Comparison of ENCODE assay signal across 22 mouse cellular contexts in the genomic region with DNA sequence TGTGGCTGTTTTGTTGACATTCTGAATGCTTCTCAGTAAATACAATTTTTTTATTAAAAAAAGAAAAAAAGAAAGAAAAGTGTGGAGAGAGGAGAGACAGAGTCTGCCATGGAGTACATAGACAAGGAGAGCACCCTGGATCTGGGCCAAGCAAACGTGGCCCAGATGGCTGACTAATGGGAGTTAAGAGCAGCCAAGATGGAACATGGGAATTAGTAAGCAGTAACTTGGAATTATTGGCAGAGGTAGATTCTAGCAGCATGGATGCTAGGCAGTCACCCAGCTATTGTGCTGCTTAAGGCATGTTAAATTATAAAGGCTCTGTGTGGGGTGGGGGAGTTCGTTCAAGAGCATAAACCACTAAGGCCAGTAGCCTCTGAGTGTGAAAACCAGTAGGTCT. TPM values are rescaled to one million over a fixed set of nuclear protein-coding genes. Genes with fewer than 3 reads are reported as not detected.
DNase-seq lines count a peak whose midpoint lies in the region; ATAC-seq and TF ChIP-seq lines count a peak whose summit lies in the region.
"Had no signal": no experiment of that assay in that cellular context is flagged by ENCODE, and none has a peak within 500 bp of the region (broad histone marks: within the 10 kb centered on the region; RNA-seq: fewer than 3 reads in every experiment).

No protein-coding gene starts in this region.

- WGBS in hindbrain, postnatal 0 days: 47% methylated on average over 2 of the region's 2 CpGs
- 70% methylated on average over 2 of the region's 2 CpGs for WGBS in hindbrain, embryonic 12.5 days

- H3K27ac ChIP-seq in hindbrain, postnatal 0 days: no peak overlapping the region
- no peak overlapping the region for H3K27ac ChIP-seq in hindbrain, embryonic 12.5 days
- H3K27ac ChIP-seq: hindbrain, embryonic 10.5 days; intestine, embryonic 15.5 days; limb, embryonic 15.5 days; neural tube, embryonic 12.5 days; stomach, postnatal 0 days had no signal

- no peak overlapping the region for H3K4me2 ChIP-seq in hindbrain, postnatal 0 days (ENCODE audit: low read depth, low read length)
- no peak overlapping the region for H3K4me2 ChIP-seq in hindbrain, embryonic 12.5 days (replicated peaks)
- H3K4me2 ChIP-seq: heart, embryonic 11.5 days; intestine, embryonic 15.5 days; limb, embryonic 15.5 days; neural tube, embryonic 12.5 days had no signal

- H3K9me3 ChIP-seq in hindbrain, postnatal 0 days (ENCODE audit: low read length): no peaks in the 10 kb centered on the region
- no peaks in the 10 kb centered on the region for H3K9me3 ChIP-seq in hindbrain, embryonic 12.5 days (replicated peaks)
- H3K9me3 ChIP-seq: intestine, embryonic 15.5 days; limb, embryonic 15.5 days; neural tube, embryonic 12.5 days had no signal

- H3K4me3 ChIP-seq in hindbrain, postnatal 0 days (ENCODE audit: low read length): no peak overlapping the region
- no peak overlapping the region for H3K4me3 ChIP-seq in hindbrain, embryonic 12.5 days
- H3K4me3 ChIP-seq: hindbrain, embryonic 10.5 days; intestine, embryonic 15.5 days; limb, embryonic 15.5 days; neural tube, embryonic 12.5 days had no signal

- H3K27me3 ChIP-seq in hindbrain, postnatal 0 days (ENCODE audit: insufficient read depth, low read length): no peaks in the 10 kb centered on the region
- no peaks in the 10 kb centered on the region for H3K27me3 ChIP-seq in hindbrain, embryonic 12.5 days
- H3K27me3 ChIP-seq: intestine, embryonic 15.5 days; limb, embryonic 15.5 days; neural tube, embryonic 12.5 days had no signal

- peak; percentile 14 for DNase-seq in adrenal gland, postnatal 10 days
- no peak for DNase-seq in adrenal gland, adult 18-20 months (ENCODE audit: low spot score in 2 of 2)
- DNase-seq in hindbrain, postnatal 0 days (ENCODE audit: low spot score): peak; percentile 15
- DNase-seq in MN1 (ENCODE audit: low spot score): peak; percentile 52
- DNase-seq in cerebellum, postnatal 14 days: peak; percentile 68 to 72
- DNase-seq in liver: no peak
- DNase-seq in left cerebral cortex, adult 9 months (ENCODE audit: low spot score in 2 of 2): no peak
- DNase-seq: kidney, postnatal 10 days; lung, adult 2 months; spleen, adult 18-20 months; thymus, postnatal 36 days had no signal

- no peak overlapping the region for H3K9ac ChIP-seq in hindbrain, postnatal 0 days (replicated peaks; ENCODE audit: low read length)
- no peak overlapping the region for H3K9ac ChIP-seq in hindbrain, embryonic 12.5 days
- H3K9ac ChIP-seq: intestine, embryonic 15.5 days; limb, embryonic 15.5 days; neural tube, embryonic 12.5 days had no signal

- no peak for TF ChIP-seq CTCF in hindbrain, postnatal 0 days (IDR thresholded peaks at IDR 0.05; ENCODE audit: low read depth)

- no peaks in the 10 kb centered on the region for H3K36me3 ChIP-seq in hindbrain, postnatal 0 days (ENCODE audit: insufficient read depth, low read length)
- H3K36me3 ChIP-seq in hindbrain, embryonic 12.5 days: no peaks in the 10 kb centered on the region
- H3K36me3 ChIP-seq: hindbrain, embryonic 10.5 days; intestine, embryonic 15.5 days; limb, embryonic 15.5 days; neural tube, embryonic 12.5 days had no signal

- ATAC-seq in hindbrain, postnatal 0 days: no peak
- no peak for ATAC-seq in hindbrain, embryonic 12.5 days (ENCODE audit: low FRiP score)
- ATAC-seq: intestine, embryonic 15.5 days; midbrain, embryonic 16.5 days had no signal

- H3K4me1 ChIP-seq in hindbrain, postnatal 0 days (ENCODE audit: insufficient read depth, low read length): no peaks in the 10 kb centered on the region
- H3K4me1 ChIP-seq in hindbrain, embryonic 12.5 days: no peaks in the 10 kb centered on the region
- H3K4me1 ChIP-seq: hindbrain, embryonic 10.5 days; intestine, embryonic 15.5 days; limb, embryonic 15.5 days; neural tube, embryonic 12.5 days had no signal

RNA-seq across cellular contexts. Expression of a gene that starts 4.0 kb away (rescaled TPM):
- not detected for total RNA-seq in adrenal gland, postnatal 10 days (2021)
- total RNA-seq in adrenal gland, adult 18-20 months (2021): not detected
- total RNA-seq in hindbrain, postnatal 0 days (2014; rRNA removed): not detected in 2 replicates
- 0.09 TPM in 1 of 2 replicates, not detected in the other for polyA plus RNA-seq in hindbrain, postnatal 0 days (2015; fragmentation: Nextera tagmentation; extraction: Ambion mirVana)
- 0.12 and 0.21 TPM in 2 replicates for polyA plus RNA-seq in hindbrain, embryonic 12.5 days (2016; fragmentation: Nextera tagmentation; extraction: Ambion mirVana)
- total RNA-seq: gastrocnemius, adult 8-10 months; left cerebral cortex, adult 18-20 months had no signal
- polyA plus RNA-seq: C2C12; heart, embryonic 11.5 days had no signal

RNA-seq across cellular contexts. Expression of a gene that starts 22.3 kb away (rescaled TPM):
- 1 to 10 TPM in 1 of 2 experiments, under 1 TPM in 1; 0.63 to 1.3 TPM for total RNA-seq in adrenal gland, postnatal 10 days (2021)
- total RNA-seq in adrenal gland, adult 18-20 months (2021): under 1 TPM; 0.77 to 0.80 TPM
- 16.6 and 24.8 TPM in 2 replicates for total RNA-seq in hindbrain, postnatal 0 days (2014; rRNA removed)
- polyA plus RNA-seq in hindbrain, postnatal 0 days (2015; fragmentation: Nextera tagmentation; extraction: Ambion mirVana): 19.7 and 20.1 TPM in 2 replicates
- polyA plus RNA-seq in hindbrain, embryonic 12.5 days (2016; fragmentation: Nextera tagmentation; extraction: Ambion mirVana): 0.71 and 0.82 TPM in 2 replicates
- total RNA-seq: gastrocnemius, adult 8-10 months had no signal

Comparison
In these comparisons a context has a peak if more than half of its experiments do, and no peak if none do; other contexts are left out.
1. DNase-seq: peak in adrenal gland, postnatal 10 days (single experiment), hindbrain, postnatal 0 days (single experiment), MN1 (single experiment) and cerebellum, postnatal 14 days (2 of 2); none in adrenal gland, adult 18-20 months (0 of 2), liver (single experiment) and left cerebral cortex, adult 9 months (0 of 2).